Mouse (Mus musculus) cerebellum, postnatal 25 days (tissue): ENCODE measurements around the gene Atpaf2.
A peak's percentile ranks its signal among the peaks of the same experiment; 100 is the strongest.

Experiments used
- DNase-seq, 2 experiments: peaks; one replicate each; pipeline ENCODE4 v3.0.0; 2021; ENCODE audit warnings: mixed read lengths in 2 of 2

Atpaf2 gene

GRCm38 (mm10) chr11:60396546-60396945 lies 21.7 kb downstream of the Atpaf2 start:
- DNase-seq = peak; percentile 55 to 71

- DNase-seq = no peak
Observed at GRCm38 (mm10) chr11:60391346-60391745, 26.9 kb downstream of the Atpaf2 start.

- no peak for DNase-seq
Observed at GRCm38 (mm10) chr11:60387944-60388343, 30.3 kb downstream of the Atpaf2 start.

DNA sequence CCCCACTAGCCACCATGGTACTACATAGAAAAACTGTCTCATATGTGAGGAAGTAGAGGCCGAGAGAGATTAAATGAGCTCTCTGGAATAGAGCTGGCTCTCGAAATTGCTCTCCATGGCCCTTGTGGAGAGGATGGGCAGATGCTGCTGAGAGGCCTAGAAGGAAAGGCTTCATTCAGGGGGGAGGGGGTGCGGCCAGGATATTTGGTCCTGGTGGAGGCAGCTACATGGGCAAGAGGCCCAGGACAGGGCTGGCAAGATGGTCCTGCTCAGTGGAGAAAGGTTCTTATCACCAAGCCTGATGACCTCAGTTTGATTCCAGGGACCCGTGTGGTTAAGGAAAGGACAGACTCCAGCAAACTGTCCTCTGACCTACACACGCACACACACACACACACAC lies 32.3 kb downstream of the Atpaf2 start:
- DNase-seq = no peak

DNA sequence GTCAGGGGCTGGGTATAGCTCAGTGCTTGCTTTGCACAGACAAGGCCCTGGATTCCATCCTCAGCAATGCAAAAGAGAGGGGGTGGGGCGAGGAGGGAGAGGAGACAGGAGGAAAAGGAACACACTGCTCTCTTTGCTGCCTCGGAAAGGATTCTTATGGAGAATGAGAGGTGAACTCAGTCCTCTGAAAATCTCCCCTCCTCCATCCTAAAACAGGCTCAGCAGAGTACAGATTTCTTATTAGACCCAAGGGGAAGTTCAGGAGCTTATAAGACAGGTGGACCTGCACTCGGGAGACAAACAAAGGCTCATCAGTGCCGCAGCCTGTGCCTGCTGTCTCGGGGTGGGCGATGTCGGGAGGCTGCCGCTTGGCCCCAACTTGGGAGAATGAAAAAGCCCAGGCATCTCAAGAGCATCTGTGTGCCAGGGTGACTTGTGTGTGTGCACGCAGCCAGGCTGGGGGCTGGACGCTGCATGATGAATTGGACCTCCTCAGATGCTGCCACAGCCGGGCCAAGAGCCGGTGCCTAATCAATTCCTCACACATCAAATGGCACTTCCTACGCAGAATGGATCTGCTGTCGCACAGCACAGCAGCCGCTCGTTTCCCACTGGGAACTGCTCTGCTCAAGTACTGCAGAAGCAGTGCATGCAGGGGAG lies 33.4 kb downstream of the Atpaf2 start:
- peak; percentile 38 to 39 for DNase-seq

DNA sequence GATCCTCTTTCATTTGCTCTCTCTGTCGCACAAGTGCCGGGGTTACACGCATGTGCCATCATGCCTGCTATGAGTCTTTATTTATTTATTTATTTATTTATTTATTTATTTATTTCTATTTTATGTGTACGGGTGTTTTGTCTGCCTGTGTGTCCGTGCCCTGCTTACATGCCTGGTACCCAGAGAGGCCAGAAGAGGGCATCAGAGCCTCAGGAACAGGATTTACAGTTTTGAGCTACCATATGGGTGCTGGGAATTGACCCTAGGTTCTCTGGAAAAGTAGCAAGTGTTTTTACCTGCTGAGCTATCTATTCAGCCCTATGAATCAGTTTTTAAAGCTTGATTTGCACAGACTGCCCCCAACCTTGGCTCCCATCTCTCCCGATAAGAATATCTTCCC lies 34.7 kb downstream of the Atpaf2 start:
- DNase-seq = no peak

- no peak for DNase-seq
Observed at GRCm38 (mm10) chr11:60374481-60374880, 43.8 kb downstream of the Atpaf2 start.

GRCm38 (mm10) chr11:60370431-60370830 lies 47.8 kb downstream of the Atpaf2 start:
- DNase-seq = peak; percentile 39

GRCm38 (mm10) chr11:60369448-60369847 lies 48.8 kb downstream of the Atpaf2 start:
- peak; percentile 49 to 59 for DNase-seq

DNA sequence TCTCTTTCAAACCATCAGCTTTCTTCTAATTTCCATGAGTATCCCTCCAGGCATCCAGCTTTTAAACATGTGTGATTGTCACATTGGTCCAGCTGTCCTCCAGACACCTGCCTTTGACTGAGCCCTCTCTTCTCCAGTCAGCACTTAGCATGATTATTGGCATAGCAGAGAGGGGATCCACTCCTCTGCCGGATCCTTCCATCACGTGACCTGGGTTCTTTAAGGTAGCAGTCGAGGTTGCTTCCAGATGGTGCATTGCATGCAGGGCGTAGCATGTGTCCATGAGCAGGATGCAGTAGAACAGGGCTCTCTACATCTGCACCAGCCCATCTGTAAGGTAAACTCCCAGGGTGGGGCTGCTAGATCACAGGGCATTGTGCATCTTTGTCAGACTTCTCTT lies 49.3 kb downstream of the Atpaf2 start:
- no peak for DNase-seq

GRCm38 (mm10) chr11:60367256-60367655 lies 51.0 kb downstream of the Atpaf2 start:
- no peak for DNase-seq

- DNase-seq = no peak
Observed at GRCm38 (mm10) chr11:60366239-60367019, 51.8 kb downstream of the Atpaf2 start.

GRCm38 (mm10) chr11:60360631-60361201 lies 57.5 kb downstream of the Atpaf2 start:
- no peak for DNase-seq

DNA sequence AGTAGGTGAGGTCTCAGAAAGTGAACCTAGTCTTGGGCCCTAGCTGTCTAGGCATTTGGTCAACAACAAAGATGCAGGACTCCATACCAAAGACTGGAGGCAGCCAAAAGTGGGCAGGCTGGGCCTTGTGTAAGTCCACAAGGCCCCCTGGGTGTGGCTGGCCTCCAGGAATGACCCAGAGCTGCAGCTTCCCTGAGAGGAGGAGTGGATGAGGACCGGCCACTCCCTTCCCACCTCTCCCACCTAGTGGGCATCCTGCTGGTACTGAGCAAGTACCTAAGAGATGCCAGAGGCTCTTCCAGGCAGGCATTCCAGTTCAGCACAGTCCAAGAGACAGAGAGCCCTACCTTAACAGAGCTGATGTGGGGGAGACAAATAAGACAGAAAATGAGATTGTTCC lies 58.3 kb downstream of the Atpaf2 start:
- DNase-seq = no peak

DNA sequence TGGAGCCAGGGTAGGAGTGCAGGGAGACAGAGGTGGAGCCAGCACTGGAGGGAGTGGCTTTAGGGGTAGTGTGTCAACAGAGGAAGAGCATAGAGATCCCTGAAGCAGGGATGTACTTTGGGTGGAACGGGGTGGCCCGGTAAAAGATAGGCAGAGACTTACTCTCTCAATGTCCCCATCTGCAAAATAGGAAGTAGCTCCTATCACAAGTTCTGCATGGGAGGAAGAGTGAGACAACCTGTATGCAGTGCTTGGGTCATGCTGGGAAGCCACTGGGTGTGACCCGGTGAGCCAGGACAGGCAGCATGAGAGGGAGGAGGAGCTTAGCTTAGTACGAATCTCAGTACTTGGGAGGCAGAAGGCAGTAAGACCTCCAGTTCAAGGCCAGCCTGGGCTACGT lies 59.1 kb downstream of the Atpaf2 start:
- DNase-seq = no peak

- no peak for DNase-seq
Observed at GRCm38 (mm10) chr11:60358548-60358947, 59.7 kb downstream of the Atpaf2 start.

DNA sequence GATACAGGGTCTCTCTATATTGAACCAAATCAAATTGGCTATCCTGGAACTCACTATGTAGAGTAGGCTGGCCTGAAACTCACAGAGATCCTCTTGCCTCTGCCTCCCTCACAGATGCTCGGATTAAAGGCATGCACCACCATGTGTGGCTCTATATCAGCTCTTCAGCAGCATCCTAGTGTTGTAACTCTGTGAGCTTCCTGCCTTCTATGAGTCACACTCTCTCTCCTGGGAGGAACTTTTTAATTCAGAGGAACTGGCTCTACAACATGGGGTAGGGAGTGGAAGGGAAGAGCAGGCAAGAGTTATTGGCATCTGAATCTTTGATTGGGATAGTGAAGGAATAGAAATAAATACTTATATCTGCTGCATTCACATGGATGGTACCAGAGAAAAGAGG lies 61.1 kb downstream of the Atpaf2 start:
- no peak for DNase-seq

GRCm38 (mm10) chr11:60355952-60356351 lies 62.3 kb downstream of the Atpaf2 start:
- no peak for DNase-seq

DNA sequence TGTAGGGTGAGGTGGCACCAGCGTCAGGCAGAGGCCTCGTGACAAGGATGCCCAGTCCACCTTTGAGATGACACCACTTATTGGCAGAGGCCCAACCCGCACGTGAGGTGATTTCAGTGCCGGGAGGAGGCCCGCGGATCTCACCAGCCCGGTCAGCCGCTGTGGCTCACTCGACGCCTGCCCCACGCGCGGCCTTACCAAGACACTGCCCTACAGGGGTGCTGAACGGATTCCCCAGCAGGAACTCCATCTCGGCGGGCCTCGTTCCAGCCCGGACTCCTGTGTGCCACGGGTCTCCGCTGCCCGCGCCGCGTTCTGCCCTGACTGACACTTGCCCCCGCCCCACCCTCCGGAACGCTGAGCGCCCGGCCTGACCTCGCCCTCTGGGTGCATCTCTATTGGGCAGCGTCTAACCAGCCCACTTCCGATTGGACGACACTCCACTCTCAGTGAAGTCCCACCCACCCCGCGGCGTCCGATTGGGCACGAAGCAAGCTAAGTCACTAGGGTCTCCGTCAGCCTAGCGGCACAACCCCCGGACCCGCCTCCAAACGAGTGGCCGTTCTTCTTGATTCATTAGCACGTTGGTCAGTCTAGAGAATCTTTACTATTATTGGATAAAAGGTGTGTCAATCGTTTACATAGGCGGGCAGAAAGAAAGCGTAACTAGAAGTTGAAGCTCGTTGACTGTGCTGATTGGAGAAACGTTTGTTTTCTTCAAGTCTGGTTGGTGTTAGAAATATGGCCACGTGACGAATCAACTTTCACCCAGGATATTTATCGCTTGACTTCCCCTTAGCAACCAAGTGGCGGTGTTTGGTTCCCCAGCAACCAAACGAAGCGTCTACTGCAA lies 65.5 kb downstream of the Atpaf2 start, which contains the start of the genes Tom1l2 and Drc3:
TSS of gene Tom1l2 (minus strand) at position 347 of the 853 bp plus-strand sequence.
TSS of gene Drc3 (plus strand) at position 771 of the 853 bp plus-strand sequence.
- DNase-seq = peak; percentile 98 to 99

DNA sequence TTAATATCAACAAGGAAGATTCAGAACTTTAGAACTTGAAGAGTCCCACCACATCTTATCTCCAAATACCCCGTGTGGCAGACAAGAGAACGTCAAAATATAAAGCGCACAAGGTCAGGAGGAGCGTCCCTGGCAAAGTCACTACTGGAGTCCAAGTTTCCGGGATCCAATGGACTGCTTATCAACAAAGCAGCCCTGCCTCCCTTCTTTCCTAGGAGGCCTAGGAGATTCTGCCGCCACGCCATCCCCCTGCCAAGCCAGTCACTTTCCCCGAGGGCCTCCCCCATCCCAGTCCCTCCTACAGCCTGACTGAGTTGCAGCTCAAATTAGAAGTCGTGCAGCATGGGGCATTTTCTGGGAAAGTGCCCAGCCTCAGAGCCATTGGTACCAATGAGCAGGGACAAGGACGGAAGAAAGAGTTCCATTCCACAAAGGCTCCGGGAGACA lies 66.3 kb downstream of the Atpaf2 start:
- DNase-seq = peak in 1 of 2 experiments; percentile 70

GRCm38 (mm10) chr11:60351388-60351787 lies 66.9 kb downstream of the Atpaf2 start:
- DNase-seq = no peak
